Mouse (Mus musculus): Measurements from ENCODE around the gene Pde10a. TPM values are rescaled to one million over a fixed set of nuclear protein-coding genes. Genes with fewer than 3 reads are reported as not detected.

The Pde10a gene
- total RNA-seq, 2 experiments from 2014 or later, result 84.9 to 106 TPM

DNA sequence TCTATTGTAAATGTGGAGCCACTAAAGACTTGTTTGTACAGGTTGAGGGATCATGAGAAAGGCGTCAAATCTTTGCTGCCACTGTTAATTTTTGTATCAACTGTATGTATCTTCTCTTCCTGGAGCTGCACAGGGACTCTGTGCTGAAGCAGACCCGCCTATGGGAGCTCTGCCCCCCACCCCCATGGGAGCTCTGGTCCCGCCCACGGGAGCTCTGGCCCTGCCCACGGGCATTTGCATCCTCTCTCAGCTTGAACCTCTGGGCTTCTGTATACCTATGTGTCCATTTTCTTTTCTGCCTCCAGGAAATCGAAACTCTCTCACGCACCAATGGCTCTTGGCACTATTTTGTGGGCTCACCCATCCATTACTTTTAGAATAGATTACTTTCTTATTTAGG, 203.5 kb downstream of the Pde10a start:
- intact Hi-C loops (cut with DNase I), result no loop called here

DNA sequence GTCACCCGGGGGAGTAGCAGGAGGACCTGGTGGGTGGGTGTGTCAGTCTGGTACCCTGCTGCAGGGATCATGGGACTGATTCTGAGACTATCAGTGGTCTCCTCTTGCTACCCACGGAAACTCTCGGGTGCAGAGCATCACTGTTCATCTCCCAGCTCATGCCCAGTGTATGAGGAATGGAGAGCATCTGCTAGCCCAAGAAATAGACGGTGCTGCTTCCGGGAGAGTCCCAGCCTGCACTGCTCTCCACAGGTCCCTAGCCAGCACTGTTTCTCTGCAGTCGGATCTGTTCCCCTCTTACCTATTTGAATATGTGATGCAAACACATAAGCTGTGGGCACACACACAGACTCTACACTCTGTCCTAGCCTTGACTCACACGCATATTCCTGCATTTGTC, 204.6 kb downstream of the Pde10a start:
- intact Hi-C loops (cut with DNase I), result no loop called here
- no peak for DNase-seq

More for the DNA sequence above, 203.5 kb downstream of the Pde10a start:
- DNase-seq, result no peak

DNA sequence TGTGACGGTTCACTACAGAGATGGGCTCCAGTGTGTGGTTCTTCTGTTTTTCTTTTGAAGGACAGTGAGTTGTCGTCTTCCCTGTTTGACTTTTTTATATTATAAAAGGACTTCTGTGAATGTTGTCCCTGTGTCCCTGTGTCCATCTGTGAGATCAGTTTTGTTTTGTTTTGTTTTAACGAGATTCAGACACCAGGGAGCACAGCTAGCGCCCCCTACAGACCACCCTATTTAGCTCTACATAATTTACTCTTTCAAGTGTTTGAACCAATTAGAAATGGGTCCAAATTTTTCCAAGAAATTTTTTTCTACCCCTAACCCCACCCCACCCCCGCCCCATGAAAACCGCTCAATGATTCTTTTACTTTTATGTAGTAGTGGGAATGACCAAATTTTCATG, 205.9 kb downstream of the Pde10a start:
- intact Hi-C loops (cut with DNase I), result no loop called here
- no peak for DNase-seq

DNA sequence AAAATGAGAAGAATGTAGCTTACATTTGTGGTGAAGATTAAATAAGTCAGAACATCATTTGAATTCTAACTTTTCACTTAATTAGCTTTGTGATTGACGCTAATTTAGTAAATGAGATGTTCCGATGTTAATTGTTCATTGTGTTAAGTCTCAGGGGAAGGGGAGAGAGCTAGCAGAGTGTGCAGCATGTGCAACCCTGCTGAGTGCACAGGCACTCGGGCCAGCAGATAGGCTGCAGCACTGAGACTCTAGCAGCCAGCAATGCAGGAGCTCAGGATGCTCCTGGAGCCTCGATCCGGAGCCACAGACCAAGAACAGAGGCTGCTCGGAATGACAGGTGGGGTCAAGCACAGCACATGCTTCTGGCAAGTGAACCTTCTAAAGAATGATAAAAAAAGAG, 211.1 kb downstream of the Pde10a start:
- intact Hi-C loops (cut with DNase I), result no loop called here
- DNase-seq, result no peak

DNA sequence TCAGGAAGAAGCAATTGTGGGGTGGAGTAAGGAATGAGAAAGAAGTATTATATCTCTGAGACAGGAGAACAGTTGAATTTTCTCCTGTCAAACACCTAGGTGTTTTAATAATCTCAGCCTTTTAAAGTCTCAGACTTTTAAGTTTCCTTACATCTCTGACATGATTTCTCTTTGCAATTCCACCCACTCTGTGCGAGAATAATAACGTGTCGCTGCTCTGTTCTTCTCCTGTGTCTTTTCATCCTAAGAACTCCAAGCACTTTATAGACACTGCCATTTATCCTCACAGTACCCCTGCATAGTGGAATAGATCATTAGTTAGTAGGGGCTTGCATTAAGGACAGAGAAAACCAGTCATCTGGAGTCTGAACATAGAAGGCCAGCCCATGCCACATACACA, 217.6 kb downstream of the Pde10a start:
- DNase-seq, result no peak
- intact Hi-C loops (cut with DNase I), result no loop called here

DNA sequence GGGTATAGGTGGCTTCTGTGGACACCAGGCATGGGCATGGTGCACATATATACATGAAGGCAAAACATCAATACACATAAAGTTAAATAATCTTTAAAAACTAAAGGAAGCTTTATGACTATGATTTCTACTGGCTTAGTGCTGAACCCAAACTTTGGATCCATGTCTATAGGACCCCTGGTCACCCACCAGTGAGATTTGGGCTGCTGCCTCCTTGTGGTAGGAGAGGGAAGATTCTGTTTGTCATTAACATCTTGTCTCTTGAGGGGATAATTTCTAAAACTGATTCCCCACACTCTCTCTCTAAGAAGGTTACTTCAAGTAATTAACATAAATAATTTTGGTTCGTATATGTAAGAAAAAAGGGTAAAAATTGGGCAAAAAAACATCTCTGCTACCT, 220.2 kb downstream of the Pde10a start:
- intact Hi-C loops (cut with DNase I), result no loop called here
- no peak for DNase-seq

DNA sequence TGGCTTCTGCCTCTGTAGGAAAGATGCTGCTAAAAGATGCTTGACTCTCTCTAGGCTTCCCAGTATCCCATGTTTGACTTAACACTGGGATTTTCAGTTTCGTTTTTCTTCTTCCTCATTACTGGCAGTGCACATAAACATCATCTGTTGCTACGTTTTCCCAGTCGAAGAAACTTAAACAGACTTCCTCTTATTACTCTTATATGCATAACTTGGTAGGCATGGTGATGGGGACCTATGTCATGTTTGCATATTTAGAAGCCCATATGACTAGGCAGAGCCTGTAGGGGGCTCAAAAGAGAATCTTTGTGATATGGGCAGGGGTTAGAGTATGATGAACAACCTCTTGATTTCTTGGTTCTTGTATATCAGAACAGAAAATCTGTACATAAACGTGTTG, 224.3 kb downstream of the Pde10a start:
- intact Hi-C loops (cut with DNase I), result no loop called here
- DNase-seq, result no peak

DNA sequence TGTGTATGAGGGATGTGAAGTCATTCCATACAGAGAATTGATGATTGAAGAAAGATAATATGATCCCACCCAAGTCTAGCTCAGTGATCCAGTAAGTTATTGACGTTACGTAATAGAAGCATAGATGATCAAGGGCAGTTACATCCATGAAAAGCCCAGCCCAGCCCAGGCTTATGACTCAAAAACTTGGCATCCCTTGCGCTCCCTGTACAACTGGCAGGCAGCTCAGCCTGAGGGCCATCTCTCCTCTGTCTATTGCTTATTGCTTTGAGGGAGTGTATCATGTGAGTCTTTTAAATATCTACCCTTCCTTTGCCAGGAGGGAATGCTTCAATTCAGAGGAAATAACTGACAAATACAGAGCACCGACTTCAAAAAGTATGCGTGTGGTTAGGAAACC, 232.4 kb downstream of the Pde10a start:
- intact Hi-C loops (cut with DNase I), result no loop called here
- no peak for DNase-seq

DNA sequence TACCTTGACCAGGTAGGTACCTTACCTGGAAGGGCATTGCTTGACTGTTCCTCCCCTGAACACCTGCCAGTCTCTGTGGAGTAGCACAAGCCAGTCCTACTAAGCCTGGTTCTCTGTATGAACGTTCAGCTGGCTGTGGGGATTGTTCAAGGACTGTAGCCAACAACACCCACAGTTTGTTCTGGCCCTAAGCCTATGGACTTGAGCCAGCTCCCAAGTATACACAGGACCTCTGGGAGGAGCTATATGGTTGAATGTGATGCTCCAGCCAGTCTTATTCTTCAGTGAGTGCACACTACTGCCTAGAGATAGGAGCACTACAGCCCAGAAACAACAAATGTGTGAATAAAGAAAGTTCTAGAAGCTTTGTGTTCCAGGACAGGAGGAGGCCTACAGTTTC, 238.1 kb downstream of the Pde10a start:
- peak; percentile 49 for DNase-seq
- intact Hi-C loops (cut with DNase I), result no loop called here

DNA sequence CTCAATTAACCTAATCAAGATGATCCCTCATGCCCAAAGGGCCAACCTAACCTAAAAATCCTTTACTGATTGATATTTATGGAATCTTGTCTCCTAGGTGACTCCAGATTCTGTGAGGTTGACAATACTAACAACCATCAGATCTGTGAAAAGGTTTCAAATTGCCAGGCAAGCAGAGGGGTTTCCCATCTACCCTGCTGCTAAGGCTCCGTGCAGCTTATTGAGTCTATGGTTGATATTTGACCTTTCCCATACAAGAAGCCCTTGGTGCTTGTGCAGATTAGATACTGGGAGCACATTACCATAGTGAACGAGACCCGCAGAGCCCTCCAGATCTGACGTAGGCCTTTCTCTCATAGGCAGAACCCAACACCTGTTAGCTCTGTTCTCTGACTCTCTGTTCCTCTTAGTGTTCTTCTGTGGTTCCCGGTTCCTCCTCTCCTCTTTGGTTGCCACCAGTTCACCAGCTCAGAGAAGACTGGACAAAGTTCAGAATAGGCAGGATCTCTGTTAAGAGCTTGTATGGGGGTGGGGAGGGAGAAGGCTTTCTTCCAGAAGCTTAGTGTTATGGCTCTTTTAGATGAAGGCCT, 240.9 kb downstream of the Pde10a start:
- intact Hi-C loops (cut with DNase I), result no loop called here
- DNase-seq, result no peak

DNA sequence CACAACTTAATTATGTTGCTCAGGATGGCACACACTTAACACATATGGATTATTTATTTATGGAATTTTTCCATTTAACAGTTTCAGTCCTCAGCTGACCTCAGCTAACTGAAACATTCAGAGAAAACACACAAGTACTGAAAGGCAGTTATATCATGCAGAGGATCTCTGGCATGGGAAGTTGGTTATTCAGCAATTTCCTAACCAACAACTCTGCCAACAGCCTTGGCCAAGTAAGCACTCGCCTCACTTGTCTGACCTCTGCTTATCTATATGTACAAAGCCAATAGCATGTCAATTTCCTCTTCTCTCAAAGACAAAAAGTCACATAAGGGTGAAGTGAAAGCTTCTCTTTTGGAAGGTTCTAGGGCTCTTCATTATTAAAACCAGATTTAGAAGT, 244.0 kb downstream of the Pde10a start:
- intact Hi-C loops (cut with DNase I), result no loop called here
- no peak for DNase-seq

DNA sequence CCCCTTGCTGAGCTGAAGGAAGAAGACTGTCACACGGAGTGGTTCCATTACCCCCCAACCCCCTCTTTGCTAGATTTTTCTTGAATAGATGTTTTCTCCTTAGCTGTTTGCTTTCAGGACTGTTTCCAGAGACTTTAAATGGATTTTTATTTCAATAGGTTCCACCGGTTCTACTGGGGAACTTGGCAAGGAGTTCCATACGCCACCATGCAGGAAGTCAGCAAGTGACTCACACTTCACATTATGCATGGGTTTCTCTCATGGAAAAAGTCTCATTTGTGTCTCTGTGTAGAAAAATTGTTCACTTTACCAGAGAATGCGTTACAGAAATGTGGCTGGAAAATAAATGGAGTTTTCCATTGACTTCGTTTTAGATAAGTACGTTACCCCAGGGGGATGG, 248.2 kb downstream of the Pde10a start:
- no peak for DNase-seq

DNA sequence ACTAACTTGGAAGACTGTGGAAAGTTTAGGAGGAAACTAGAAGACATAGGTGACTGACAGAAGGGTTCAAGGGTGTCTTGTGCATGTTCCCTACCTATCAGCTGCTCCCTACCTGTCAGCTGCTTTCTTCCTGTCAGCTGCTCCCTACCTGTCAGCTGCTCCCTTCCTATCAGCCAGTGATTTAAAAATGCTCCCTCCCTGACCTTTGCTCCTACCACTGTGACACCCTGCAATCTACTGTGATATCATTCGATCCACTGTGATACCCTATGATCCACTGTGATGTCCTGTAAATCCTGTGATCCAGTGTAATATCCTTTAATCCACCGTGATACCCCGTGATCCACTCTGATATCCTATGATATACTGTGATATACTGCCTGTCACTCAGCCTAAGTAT, 249.1 kb downstream of the Pde10a start:
- no peak for DNase-seq
- intact Hi-C loops (cut with DNase I), result no loop called here

More for the DNA sequence above, 248.2 kb downstream of the Pde10a start:
- intact Hi-C loops (cut with DNase I), result no loop called here

DNA sequence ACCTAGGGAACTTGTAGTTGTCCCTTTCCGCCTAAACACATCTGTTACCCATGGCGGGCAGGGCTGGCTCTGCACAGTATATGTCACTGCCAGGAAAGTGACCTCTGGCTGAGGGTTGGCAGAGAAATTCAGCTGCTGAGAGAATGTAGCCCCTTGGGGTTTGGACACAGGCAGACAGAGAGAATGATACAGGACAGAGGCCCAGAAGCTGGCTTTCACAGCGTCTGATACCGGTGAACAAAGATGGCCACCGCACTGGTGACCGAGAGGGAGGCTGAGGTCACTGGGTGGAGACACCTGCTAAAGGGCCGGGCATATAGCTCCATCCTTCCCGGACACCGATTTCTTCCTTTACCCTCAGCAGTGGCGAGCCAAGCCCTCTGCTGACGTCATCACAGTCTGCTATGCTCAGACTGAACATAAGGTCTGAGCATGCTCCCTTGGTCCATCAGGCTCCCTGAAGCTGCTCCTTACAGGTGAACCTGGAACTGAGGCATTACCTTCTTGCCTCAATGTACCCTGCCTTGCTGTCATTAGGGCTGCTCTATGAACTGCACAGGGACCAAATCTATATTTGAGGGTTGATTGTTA, 250.5 kb downstream of the Pde10a start:
- peak; percentile 7 for DNase-seq

DNA sequence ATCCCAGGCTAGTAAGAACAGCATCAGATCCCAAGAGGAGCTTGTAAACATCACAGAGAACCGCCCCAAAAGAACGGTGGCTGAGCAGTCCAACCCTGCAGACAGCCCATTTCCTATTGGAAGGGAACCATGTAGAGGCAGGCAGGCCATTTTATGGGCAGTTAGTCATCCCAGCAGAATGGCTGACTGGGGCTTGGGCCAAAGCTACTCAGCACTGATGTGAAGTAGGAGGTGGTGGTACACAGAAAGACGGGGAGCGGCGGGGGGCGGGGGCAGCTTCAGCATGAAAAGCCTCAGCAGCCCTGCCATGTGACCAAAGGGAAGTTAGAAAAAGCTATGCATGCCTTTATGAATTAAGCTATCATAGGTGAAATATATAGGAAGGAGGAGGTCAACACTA, 252.5 kb downstream of the Pde10a start:
- no peak for DNase-seq

More for the DNA sequence above, 250.5 kb downstream of the Pde10a start:
- intact Hi-C loops (cut with DNase I), result no loop called here

DNA sequence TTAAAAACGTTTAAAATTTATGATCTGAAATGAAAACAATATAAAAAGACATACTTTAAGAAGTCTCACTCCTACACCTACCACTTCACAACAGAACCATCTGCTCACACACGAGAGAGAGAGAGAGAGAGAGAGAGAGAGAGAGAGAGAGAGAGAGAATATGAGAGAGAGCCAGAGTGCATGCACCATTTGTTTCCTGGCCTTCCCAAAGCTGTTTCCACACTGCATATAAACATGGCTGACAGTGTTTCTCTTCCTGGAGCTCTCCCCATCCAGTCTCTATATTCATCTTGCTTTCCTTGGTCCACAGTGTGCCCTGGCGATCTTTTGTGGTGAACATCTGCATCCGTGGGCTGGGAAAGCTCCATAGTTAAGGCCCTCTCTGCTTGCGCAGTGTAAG, 253.7 kb downstream of the Pde10a start:
- DNase-seq, result no peak
- intact Hi-C loops (cut with DNase I), result no loop called here

More for the DNA sequence above, 252.5 kb downstream of the Pde10a start:
- intact Hi-C loops (cut with DNase I), result no loop called here

DNA sequence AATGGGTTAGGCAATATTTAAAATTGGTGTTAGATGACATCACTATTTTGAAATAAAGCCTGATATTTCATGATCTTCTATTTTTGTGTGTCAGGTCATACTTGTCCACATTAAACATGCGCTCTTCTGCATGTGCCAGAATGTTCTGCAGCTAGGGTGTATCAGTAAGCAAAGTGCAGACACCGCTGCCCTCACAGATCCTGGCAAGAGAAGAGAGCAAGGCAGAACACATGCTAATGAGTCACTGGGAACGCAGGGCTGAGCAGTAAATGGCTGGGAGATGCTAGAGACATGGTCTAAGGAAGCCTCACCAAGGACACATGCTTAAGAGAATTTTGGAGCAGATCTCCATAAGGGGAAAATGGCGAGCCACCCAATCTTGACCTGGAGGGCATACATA, 255.3 kb downstream of the Pde10a start:
- no peak for DNase-seq
- intact Hi-C loops (cut with DNase I), result no loop called here

DNA sequence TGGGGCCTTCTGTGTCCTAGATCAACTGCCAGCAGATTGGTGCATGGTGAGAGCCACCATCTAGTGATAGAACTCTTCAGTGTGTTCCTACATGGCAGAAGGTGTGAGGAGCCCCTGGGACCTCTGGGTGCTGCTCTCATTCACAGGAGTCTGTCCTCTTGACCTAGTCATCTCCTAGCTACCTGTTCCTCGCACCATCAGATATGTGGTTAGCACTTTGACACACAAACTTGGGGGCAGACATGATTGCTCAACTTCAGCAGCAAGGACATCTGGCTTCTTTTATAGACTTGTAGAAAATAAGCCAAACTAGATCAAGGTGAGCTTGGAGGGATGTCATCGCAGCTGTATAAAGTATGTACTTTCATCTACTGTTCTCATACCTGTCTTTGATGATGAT, 255.9 kb downstream of the Pde10a start:
- DNase-seq, result no peak
- intact Hi-C loops (cut with DNase I), result no loop called here

DNA sequence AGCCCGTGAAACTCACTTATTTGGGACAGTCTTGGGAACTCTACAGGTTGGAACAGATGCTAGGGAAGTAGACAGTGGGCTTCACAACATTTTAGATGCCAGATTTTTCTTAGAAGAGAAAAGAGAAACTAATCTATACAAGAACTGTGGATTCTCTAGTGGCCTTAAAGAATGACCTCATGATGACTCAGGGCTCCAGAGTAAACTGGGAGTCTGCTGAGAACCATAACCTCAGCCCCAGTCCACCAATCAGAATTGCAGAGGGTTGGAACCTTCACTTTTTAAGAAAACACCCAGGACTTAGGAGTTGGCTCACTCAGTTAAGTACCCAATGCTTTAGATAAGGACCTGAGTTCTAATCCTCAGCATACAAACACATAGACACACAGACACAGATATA, 256.4 kb downstream of the Pde10a start:
- intact Hi-C loops (cut with DNase I), result no loop called here
- no peak for DNase-seq

DNA sequence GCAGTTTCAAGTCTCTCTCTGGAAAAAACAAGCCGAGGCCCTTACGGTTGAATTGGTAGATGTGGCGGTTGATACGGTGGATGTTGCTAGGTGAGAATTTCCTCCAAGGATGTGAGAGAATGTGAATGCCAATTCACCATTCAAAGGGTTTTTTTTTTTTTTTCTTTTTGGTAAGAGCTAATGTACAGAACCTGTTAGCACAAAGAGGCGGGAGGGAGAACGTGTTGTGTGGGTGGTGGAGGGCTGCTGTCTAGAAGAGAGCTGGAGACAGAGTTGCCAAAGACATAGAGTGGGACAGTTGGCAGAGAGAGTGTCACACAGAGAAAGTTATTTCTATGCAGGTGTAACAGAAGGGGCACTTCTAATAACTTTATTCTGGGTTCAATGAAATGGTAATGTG, 260.7 kb downstream of the Pde10a start:
- no peak for DNase-seq
- intact Hi-C loops (cut with DNase I), result no loop called here

DNA sequence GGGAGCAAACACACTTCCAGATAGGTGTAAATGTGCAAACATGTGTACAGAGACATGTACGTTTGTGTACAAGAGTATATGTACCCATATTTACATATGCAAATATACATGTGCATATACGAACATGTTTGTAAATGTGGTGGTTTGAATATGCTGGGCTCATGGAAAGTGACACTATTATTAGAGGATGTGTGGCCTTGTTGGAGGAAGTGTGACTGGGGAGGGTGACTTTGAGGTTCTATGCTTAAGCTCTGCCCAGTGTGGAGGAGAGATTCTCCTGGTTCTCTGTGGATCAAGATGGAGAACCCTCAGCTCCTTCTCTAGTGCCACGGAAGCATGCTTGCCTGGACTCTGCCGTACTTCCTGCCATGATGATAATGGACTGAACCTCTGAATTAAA, 261.3 kb downstream of the Pde10a start:
- intact Hi-C loops (cut with DNase I), result no loop called here
- no peak for DNase-seq

DNA sequence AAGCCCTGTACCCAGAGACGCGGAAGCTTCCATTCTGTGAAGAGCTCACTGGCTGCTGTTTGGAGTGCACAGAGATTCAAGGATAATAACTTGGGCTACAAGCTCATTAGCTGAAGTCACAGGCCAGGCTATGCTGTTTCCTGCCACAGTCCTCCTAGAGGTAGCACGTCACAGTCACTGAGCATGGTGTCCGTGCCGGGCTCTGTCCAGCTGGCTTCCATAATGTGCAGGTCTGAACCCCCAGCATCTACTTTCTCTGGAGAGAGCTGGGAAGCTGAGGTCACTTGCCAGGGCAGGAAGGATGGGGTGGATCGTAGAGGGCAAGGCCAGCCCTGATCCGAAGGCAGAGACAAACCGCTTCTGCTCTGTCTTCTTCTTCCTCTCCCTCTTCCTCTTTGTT, 262.6 kb downstream of the Pde10a start:
- no peak for DNase-seq
- intact Hi-C loops (cut with DNase I), result no loop called here

DNA sequence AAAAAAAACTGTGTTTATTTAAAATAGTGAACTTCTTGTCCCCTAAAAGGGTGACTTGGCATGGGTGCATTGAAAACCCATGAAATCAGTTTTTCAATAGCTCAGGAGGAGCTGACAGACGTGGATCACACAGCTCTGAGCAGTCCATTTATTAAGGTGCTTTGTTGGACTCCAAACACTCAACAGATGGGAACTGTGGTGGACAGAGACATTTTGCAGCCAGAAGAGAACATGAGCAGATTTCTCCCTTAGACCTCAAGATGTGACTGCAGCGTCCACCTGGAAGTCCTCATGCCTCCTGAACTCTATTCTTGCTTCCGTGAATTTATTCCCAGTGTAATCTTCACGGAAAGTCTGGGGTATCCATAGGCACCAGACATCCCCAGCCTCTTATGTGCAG, 266.4 kb downstream of the Pde10a start:
- no peak for DNase-seq
- intact Hi-C loops (cut with DNase I), result no loop called here
